Mouse (Mus musculus) limb, embryonic 14.5 days (tissue): ENCODE results near the gene Zfp658. TPM values are rescaled to one million over a fixed set of nuclear protein-coding genes. Genes with fewer than 3 reads are reported as not detected.

Experiments
- ATAC-seq: fragments of 200-750 bp; cut with Nextera tagmentation; 2 replicates; pipeline ENCODE4 v1.8.0; 2017; ENCODE audit warnings: low read depth, moderate number of reproducible peaks, moderate TSS enrichment; ENCODE audit not compliant: low FRiP score
- DNase-seq: peaks from one replicate; pipeline ENCODE4 v3.0.0-alpha.2; 2015; ENCODE audit warnings: low spot score
- H3K27ac ChIP-seq: fragments of 300-500 bp; sonication (generic); replicated peaks from 2 replicates; pipeline ENCODE4 v1.5.1; 2014; ENCODE audit warnings: low read depth, mild to moderate bottlenecking, low read length, moderate library complexity, mixed read lengths
- H3K27me3 ChIP-seq: fragments of 300-500 bp; sonication (generic); 2 replicates; pipeline ENCODE4 v1.6.1; 2014; ENCODE audit warnings: low read length, mixed read lengths; ENCODE audit not compliant: control insufficient read depth, insufficient read depth
- H3K36me3 ChIP-seq: fragments of 300-500 bp; sonication (generic); 2 replicates; pipeline ENCODE4 v1.6.1; 2014; ENCODE audit warnings: mild to moderate bottlenecking, low read length, moderate library complexity, mixed read lengths; ENCODE audit not compliant: control insufficient read depth, insufficient read depth
- H3K4me1 ChIP-seq: fragments of 300-500 bp; sonication (generic); 2 replicates; pipeline ENCODE4 v1.6.1; 2014; ENCODE audit warnings: antibody characterized with exemption, low read length, mixed read lengths; ENCODE audit not compliant: control insufficient read depth, insufficient read depth
- H3K4me2 ChIP-seq: fragments of 300-500 bp; sonication (generic); replicated peaks from 2 replicates; pipeline ENCODE4 v1.6.1; 2014; ENCODE audit warnings: low read depth, mild to moderate bottlenecking, low read length, moderate library complexity; ENCODE audit not compliant: severe bottlenecking
- H3K4me3 ChIP-seq: fragments of 300-500 bp; sonication (generic); replicated peaks from 2 replicates; pipeline ENCODE4 v1.5.1; 2014; ENCODE audit warnings: low read length
- H3K9ac ChIP-seq: fragments of 300-500 bp; sonication (generic); 2 replicates; pipeline ENCODE4 v1.6.1; 2014; ENCODE audit warnings: mild to moderate bottlenecking, low read depth, low read length, moderate library complexity; ENCODE audit not compliant: severe bottlenecking
- H3K9me3 ChIP-seq: fragments of 300-500 bp; sonication (generic); 2 replicates; pipeline ENCODE4 v1.6.1; 2016; ENCODE audit warnings: low read length; ENCODE audit not compliant: control insufficient read depth
- POLR2A ChIP-seq: fragments of 200-500 bp; IDR thresholded peaks from 2 replicates; pipeline ENCODE4 v1.8.0; 2012; ENCODE audit warnings: inconsistent platforms, mild to moderate bottlenecking, moderate library complexity, borderline replicate concordance; ENCODE audit not compliant: insufficient read depth, insufficient read length; ENCODE audit errors: extremely low read depth
- WGBS: fragments of 180-500 bp; shearing (Covaris S2); extraction: QIAGEN DNeasy Blood & Tissue Kit; methylation state at CpG from one replicate; pipeline ENCODE4 v1.1.7; 2014; 5-methylcytosine and 5-hydroxymethylcytosine counted together
- polyA plus RNA-seq, 2 experiments: library from polyadenylated mRNA; depleted of rRNA in 1 of 2; stranded (reverse) in 1 of 2; unstranded in 1 of 2; fragments of >200 nt; fragmentation: Nextera tagmentation in 1 of 2; extraction: Ambion mirVana in 1 of 2; gene quantifications; 2 replicates each; pipeline versions ENCODE4 v1.2.1 to v1.2.3; 2012 to 2014

Gene Zfp658
- polyA plus RNA-seq (2012; rRNA removed) (4.9 and 5.7 TPM in 2 replicates), polyA plus RNA-seq (2014; fragmentation: Nextera tagmentation; extraction: Ambion mirVana) (3.6 and 3.8 TPM in 2 replicates)

DNA sequence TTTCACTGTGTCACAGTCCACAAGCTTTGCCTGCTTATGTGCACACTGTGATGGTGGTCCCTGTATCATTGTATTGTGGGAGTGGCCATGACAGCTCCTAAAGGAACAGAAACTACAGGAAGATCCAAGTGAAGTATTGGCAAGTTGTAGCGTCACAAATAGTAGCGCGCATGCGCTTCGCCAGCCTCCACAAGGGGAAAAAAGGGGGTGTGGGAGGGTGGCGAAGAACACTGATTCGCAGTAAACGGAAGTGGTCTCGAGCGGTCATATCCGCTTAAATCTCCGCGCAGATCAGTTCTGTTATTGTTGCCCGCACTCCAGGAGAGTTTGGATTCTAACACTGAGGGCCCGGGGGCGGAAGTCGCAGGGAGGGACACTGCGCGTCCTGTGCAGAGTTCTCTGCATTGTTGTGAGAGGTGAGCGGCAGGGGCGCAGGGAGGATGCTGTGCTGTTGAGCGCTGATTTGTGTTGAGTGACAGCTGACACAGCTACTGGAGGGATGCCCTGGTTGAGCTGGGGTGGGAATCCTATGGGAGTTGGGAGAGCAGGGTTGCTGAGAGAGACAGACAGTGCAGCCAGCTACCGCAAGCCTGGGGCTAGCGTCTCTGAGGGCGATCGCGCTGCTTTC lies at the start of gene Zfp658:
Gene Zfp658 (plus strand): TSS at position 251 of the 628 bp plus-strand sequence.
- WGBS = under 1% methylated on average over 27 of the region's 27 CpGs
- peak within 1 kb of the TSS; percentile 84 for H3K27ac ChIP-seq
- H3K9me3 ChIP-seq = no peaks in the 10 kb centered on the region
- no peaks in the 10 kb centered on the region for H3K27me3 ChIP-seq
- H3K4me3 ChIP-seq = peak within 1 kb of the TSS; percentile 77
- DNase-seq (peak; percentile 94), ATAC-seq (peak; percentile 91)
- peaks cover 25% of the 10 kb centered on the region for H3K36me3 ChIP-seq
- peaks cover 10% of the 10 kb centered on the region for H3K4me1 ChIP-seq
- peak within 1 kb of the TSS; percentile 82 for H3K4me2 ChIP-seq
- peak within 1 kb of the TSS; percentile 82 for H3K9ac ChIP-seq
- TF ChIP-seq POLR2A = no peak

DNA sequence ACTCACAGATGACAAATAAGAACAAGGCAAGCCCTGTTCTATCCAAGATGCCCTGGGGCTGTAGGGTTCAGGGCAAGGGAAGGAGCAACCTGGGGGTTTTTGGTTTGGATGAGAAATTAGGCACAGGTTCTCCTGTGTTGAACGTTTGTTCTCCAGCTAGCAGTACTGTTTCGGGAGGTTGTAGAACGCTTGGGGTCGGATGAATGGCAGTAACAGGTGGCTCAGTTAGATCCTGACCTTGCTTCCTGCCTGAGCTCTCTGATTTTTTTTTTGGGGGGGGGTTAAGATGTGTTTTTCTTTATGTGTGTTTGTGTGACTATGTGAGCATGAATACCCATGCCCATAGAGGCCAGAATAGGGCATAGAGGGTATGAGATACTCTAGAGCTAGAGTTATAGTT lies 49.5 kb upstream of the Zfp658 start:
- DNase-seq (no peak), ATAC-seq (no peak)
- no peak for TF ChIP-seq POLR2A
- Histone ChIP-seq H3K4me3 (no peak overlapping the region), H3K9me3 (no peaks in the 10 kb centered on the region), H3K27ac (no peak overlapping the region), H3K36me3 (no peaks in the 10 kb centered on the region), H3K4me1 (no peaks in the 10 kb centered on the region), H3K27me3 (no peaks in the 10 kb centered on the region), H3K4me2 (no peak overlapping the region), H3K9ac (no peak overlapping the region)
- WGBS = 72% methylated on average over 4 of the region's 4 CpGs

DNA sequence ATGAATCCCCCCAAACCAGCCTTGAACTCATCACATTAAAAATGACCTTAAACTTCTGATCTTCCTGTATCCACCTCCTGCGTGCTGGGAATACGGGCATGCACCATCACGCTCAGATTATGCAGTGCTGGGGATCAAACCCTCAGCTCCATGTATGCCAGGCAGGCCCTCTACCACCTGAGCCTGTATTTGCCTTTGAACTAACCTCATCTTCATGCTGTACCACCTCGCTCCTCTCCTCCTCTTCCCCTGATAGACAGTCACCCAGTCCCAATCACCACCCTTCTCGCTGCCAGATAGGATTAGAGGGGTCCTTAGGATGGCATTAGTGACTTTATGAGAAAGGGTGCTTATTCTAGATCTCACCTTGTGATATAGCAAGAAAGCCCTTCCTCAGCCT lies 47.0 kb upstream of the Zfp658 start:
- Histone ChIP-seq H3K27ac (no peak overlapping the region), H3K4me1 (no peaks in the 10 kb centered on the region), H3K4me2 (no peak overlapping the region), H3K27me3 (no peaks in the 10 kb centered on the region), H3K9ac (no peak overlapping the region), H3K4me3 (no peak overlapping the region), H3K36me3 (no peaks in the 10 kb centered on the region), H3K9me3 (no peaks in the 10 kb centered on the region)
- no peak for TF ChIP-seq POLR2A
- no peak for DNase-seq
- no peak for ATAC-seq
- WGBS = 80% methylated on average over 5 of the region's 5 CpGs

DNA sequence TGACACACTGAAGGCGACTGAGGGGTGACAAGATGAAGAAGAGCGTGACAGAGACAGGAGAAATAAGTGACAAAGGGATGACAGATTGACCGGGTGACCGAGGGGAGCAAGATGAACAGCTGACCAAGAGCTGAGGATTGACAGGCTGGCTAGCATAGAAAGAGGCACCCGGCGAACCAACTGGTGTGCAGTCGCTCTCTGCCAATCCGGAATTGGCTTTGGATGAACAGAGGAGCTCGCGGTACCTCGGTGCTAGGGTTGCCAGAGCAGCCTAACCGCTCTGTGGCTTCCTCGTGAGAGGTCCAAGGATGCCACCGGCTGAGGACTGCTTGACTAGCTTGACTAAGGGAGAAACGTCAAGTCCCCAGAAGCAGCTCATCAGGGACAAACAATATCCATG lies 43.7 kb upstream of the Zfp658 start:
- H3K36me3 ChIP-seq = no peaks in the 10 kb centered on the region
- H3K9ac ChIP-seq = no peak overlapping the region
- H3K27ac ChIP-seq = no peak overlapping the region
- no peak overlapping the region for H3K4me2 ChIP-seq
- WGBS = 85% methylated on average over 15 of the region's 15 CpGs
- DNase-seq = no peak
- H3K27me3 ChIP-seq = no peaks in the 10 kb centered on the region
- no peaks in the 10 kb centered on the region for H3K9me3 ChIP-seq
- TF ChIP-seq POLR2A = no peak
- no peak for ATAC-seq
- H3K4me3 ChIP-seq = no peak overlapping the region
- no peaks in the 10 kb centered on the region for H3K4me1 ChIP-seq

DNA sequence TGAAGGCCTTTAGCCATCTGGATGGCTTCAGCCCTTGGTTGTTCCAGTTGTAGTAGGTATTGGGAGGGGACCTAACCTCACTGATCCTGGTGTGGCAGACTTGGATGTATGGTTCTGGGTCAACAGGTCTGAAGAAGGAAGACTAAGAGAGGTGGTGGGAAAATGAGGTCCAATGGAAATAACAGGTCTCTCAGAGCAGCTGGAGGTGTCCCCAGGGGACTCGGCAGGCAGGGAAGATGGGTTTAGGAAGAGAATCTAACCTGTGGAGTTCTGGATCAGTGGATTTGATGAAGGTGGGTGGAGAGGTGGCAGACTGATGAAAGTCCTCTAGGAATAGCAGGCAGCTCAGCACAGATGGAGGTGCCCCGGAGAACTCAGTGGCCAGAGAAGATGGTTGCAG lies 39.3 kb upstream of the Zfp658 start:
- H3K9ac ChIP-seq = no peak overlapping the region
- no peaks in the 10 kb centered on the region for H3K9me3 ChIP-seq
- 89% methylated on average over 2 of the region's 2 CpGs for WGBS
- H3K4me3 ChIP-seq = no peak overlapping the region
- ATAC-seq = no peak
- H3K27ac ChIP-seq = no peak overlapping the region
- no peak for TF ChIP-seq POLR2A
- DNase-seq = no peak
- H3K27me3 ChIP-seq = no peaks in the 10 kb centered on the region
- no peaks in the 10 kb centered on the region for H3K36me3 ChIP-seq
- H3K4me1 ChIP-seq = no peaks in the 10 kb centered on the region
- no peak overlapping the region for H3K4me2 ChIP-seq
